ENCODE assay signal across 1 mouse cellular context in the genomic region with DNA sequence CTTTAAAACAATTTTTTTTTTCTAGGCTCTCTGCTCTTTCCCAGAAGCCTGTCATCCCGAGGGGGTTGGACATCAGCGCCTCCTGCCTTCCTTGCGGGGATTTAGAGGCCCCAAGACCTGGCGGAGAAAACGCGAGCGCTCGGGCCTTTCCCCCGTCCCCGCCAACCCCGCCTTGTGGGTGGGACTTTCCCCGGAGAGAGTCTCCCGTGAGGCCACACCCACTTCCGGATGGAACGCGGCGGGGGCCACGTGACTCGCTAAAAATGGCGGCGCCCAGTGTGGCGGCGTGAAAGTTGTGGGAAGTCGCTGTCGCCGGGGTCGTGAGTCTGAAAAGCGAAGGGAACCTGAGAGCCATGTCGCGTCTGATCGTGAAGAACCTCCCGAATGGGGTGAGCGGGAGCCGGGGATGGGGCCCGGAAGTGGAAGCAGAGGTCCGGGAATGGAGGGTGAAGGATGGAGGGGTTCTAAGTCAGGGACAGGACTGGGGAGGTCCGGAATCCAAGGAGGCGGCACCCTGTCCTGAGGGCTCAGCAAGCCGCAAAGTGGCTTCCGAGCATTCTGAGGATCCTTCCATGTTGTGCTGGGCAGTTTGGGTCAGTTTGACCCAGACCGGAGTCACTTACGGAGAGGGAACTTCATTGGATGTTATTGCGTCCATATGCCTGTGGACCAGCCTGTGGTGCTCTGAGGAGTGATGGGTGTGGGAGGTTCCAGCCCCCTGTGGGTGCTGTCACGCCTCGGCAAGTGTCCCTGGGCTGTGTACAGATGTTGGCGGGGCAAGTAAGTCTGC.
TF ChIP-seq lines count a peak whose summit lies in the region.

A gene (plus strand): TSS at position 205 of the 790 bp plus-strand sequence.

TF ChIP-seq in CH12.LX, 34 proteins besides CTCF, POLR2A, EP300 and RAD21 (continued from another document):
- TF ChIP-seq CHD1 (IDR thresholded peaks at IDR 0.05; ENCODE audit: low read depth, low read length) (no peak), KAT2A (IDR thresholded peaks at IDR 0.05; ENCODE audit: insufficient replicate concordance, low read length) (0 out of 2 replicates have a peak, but pooled peaks have one; percentile 44), ETS1 (conservative IDR thresholded peaks at IDR 0.05; ENCODE audit: low read depth, low read length) (no peak), ELF1 (IDR thresholded peaks at IDR 0.05; ENCODE audit: low read depth, low read length) (peak; percentile 94), MEF2A (IDR thresholded peaks at IDR 0.05; ENCODE audit: borderline replicate concordance, low read depth, low read length) (peak; percentile 34; the same call in 1 of the 2 replicates), NELFE (IDR thresholded peaks at IDR 0.05; ENCODE audit: low read depth, low read length) (peak; percentile 82), GABPA (IDR thresholded peaks at IDR 0.05; ENCODE audit: insufficient replicate concordance, low read depth, low read length) (no peak), ZNF384 (IDR thresholded peaks at IDR 0.05; ENCODE audit: low read depth, low read length) (peak; percentile 41), USF2 (conservative IDR thresholded peaks at IDR 0.05; ENCODE audit: low read depth, low read length) (peak; percentile 90), ZC3H11A (IDR thresholded peaks at IDR 0.05; ENCODE audit: low read depth, low read length) (no peak), NRF1 (IDR thresholded peaks at IDR 0.05; ENCODE audit: low read depth, low read length) (peak; percentile 48; the same call in 1 of the 2 replicates), PAX5 (IDR thresholded peaks at IDR 0.05; ENCODE audit: low read length) (no peak), E2F4 (IDR thresholded peaks at IDR 0.05; ENCODE audit: insufficient replicate concordance, low read depth, low read length) (no peak), JUN (IDR thresholded peaks at IDR 0.05; ENCODE audit: insufficient read depth, low read depth, low read length) (no peak), MYC (IDR thresholded peaks at IDR 0.05; ENCODE audit: low read depth, low read length) (peak; percentile 67; the same call in 1 of the 2 replicates), MXI1 (IDR thresholded peaks at IDR 0.05; ENCODE audit: low read depth, low read length) (peak; percentile 100)
